Mouse (Mus musculus) lung, adult 2 months (tissue): ENCODE results near the gene Haus8.

ENCODE experiments used
- CTCF ChIP-seq: fragments of 200-500 bp; IDR thresholded peaks from 2 replicates; pipeline ENCODE4 v1.5.1; 2011; ENCODE audit warnings: mild to moderate bottlenecking, low read length, control low read depth; ENCODE audit not compliant: insufficient read depth
- POLR2A ChIP-seq: fragments of 200-500 bp; IDR thresholded peaks from 2 replicates; pipeline ENCODE4 v1.6.1; 2011; ENCODE audit warnings: low read depth, mild to moderate bottlenecking, control low read depth, low read length, borderline replicate concordance; ENCODE audit errors: extremely low read depth

- no peak for TF ChIP-seq CTCF
- no peak for TF ChIP-seq POLR2A
Measured at GRCm38 (mm10) chr8:71315972-71316371, 43.2 kb upstream of the Haus8 start.
